ENCODE assay signal across 16 mouse cellular contexts in the genomic region with DNA sequence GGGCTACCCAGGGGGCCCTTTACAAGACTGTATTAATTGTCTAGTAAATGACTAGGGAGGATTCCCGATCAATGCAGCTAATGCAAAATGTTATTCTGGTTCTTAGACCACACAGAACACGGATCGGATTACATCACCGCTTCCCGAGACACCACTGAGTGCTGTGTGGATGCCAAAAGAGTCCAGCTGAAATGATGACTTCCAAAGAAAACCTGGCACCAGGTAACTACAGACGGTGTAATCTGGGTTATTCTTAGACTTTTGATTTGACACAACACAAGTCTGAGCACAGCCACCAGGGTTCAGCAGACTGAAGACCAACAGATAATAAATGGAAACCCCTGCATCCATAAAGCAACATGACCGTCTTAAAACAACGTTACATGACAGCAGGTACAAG.
DNase-seq lines count a peak whose midpoint lies in the region; ATAC-seq and TF ChIP-seq lines count a peak whose summit lies in the region.
"Had no signal": no experiment of that assay in that cellular context is flagged by ENCODE, and none has a peak within 500 bp of the region (broad histone marks: within the 10 kb centered on the region; RNA-seq: fewer than 3 reads in every experiment).

No protein-coding gene starts in this region.

- DNase-seq in midbrain, embryonic 11.5 days (ENCODE audit: low spot score, missing footprints) = no peak
- peak; percentile 85 to 87 for DNase-seq in cerebellum, postnatal 10 days
- peak; percentile 4 for DNase-seq in skeletal muscle tissue, adult 2 months (ENCODE audit: low read depth, low spot score)
- DNase-seq in kidney, adult 2 months = no peak
- DNase-seq in spleen, postnatal 10 days (ENCODE audit: low spot score in 2 of 2) = no peak
- no peak for DNase-seq in lung, postnatal 4 days
- DNase-seq: adrenal gland, postnatal 25 days; gastrocnemius, adult 2 months had no signal

- no peaks in the 10 kb centered on the region for H3K9me3 ChIP-seq in midbrain, embryonic 12.5 days
- no peaks in the 10 kb centered on the region for H3K9me3 ChIP-seq in midbrain, embryonic 11.5 days (ENCODE audit: control insufficient read depth, low read length)
- no peaks in the 10 kb centered on the region for H3K9me3 ChIP-seq in hindbrain, embryonic 15.5 days
- H3K9me3 ChIP-seq: embryonic facial prominence, embryonic 12.5 days; liver, embryonic 15.5 days had no signal

- H3K27me3 ChIP-seq in midbrain, embryonic 12.5 days = no peaks in the 10 kb centered on the region
- H3K27me3 ChIP-seq in midbrain, embryonic 11.5 days (ENCODE audit: control insufficient read depth, insufficient read depth, low read length) = no peaks in the 10 kb centered on the region
- H3K27me3 ChIP-seq in hindbrain, embryonic 15.5 days = no peaks in the 10 kb centered on the region
- no peaks in the 10 kb centered on the region for H3K27me3 ChIP-seq in kidney, adult 2 months (replicated peaks; ENCODE audit: control insufficient read depth, insufficient read depth, low read length)
- H3K27me3 ChIP-seq: embryonic facial prominence, embryonic 12.5 days; liver, embryonic 15.5 days; Patski had no signal

- peak; percentile 16; the same call in 1 of the 2 replicates for ATAC-seq in midbrain, embryonic 12.5 days (ENCODE audit: low FRiP score, low read depth)
- ATAC-seq in midbrain, embryonic 11.5 days (ENCODE audit: low FRiP score) = no peak
- ATAC-seq in hindbrain, embryonic 15.5 days (ENCODE audit: low FRiP score, low read depth) = peak; percentile 49; the same call in 1 of the 2 replicates
- ATAC-seq: CD4-positive, CD25-positive, alpha-beta regulatory T cell, adult 4 months; intestine, embryonic 16.5 days; Patski had no signal

- 57% methylated on average over 8 of the region's 8 CpGs for WGBS in midbrain, embryonic 12.5 days
- 60% methylated on average over 8 of the region's 8 CpGs for WGBS in midbrain, embryonic 11.5 days
- WGBS in hindbrain, embryonic 15.5 days = 44% methylated on average over 8 of the region's 8 CpGs
- WGBS in kidney, adult 2 months = 43% methylated on average over 8 of the region's 8 CpGs

- no peak for TF ChIP-seq CTCF in kidney, adult 2 months (conservative IDR thresholded peaks at IDR 0.05; ENCODE audit: insufficient read depth, insufficient read length, low read depth, low read length)

- no peak overlapping the region for H3K4me2 ChIP-seq in midbrain, embryonic 12.5 days (replicated peaks)
- H3K4me2 ChIP-seq in midbrain, embryonic 11.5 days = no peak overlapping the region
- H3K4me2 ChIP-seq in hindbrain, embryonic 15.5 days = no peak overlapping the region
- H3K4me2 ChIP-seq: embryonic facial prominence, embryonic 12.5 days; liver, embryonic 15.5 days had no signal

- no peak overlapping the region for H3K4me3 ChIP-seq in midbrain, embryonic 12.5 days
- H3K4me3 ChIP-seq in midbrain, embryonic 11.5 days (ENCODE audit: low read depth, low read length) = no peak overlapping the region
- no peak overlapping the region for H3K4me3 ChIP-seq in hindbrain, embryonic 15.5 days
- no peak overlapping the region for H3K4me3 ChIP-seq in kidney, adult 2 months (ENCODE audit: insufficient read depth, low read depth, low read length)
- H3K4me3 ChIP-seq: embryonic facial prominence, embryonic 12.5 days; gastrocnemius, adult 2 months; layer of hippocampus, adult 2 months; liver, embryonic 15.5 days had no signal

- H3K9ac ChIP-seq in midbrain, embryonic 12.5 days (replicated peaks) = no peak overlapping the region
- H3K9ac ChIP-seq in midbrain, embryonic 11.5 days (ENCODE audit: low read length) = no peak overlapping the region
- H3K9ac ChIP-seq in hindbrain, embryonic 15.5 days = no peak overlapping the region
- H3K9ac ChIP-seq: embryonic facial prominence, embryonic 12.5 days; liver, embryonic 15.5 days had no signal

- TF ChIP-seq POLR2A in kidney, adult 2 months (IDR thresholded peaks at IDR 0.05; ENCODE audit: low read depth, low read length) = no peak

- no peak overlapping the region for H3K27ac ChIP-seq in midbrain, embryonic 12.5 days (replicated peaks)
- H3K27ac ChIP-seq in midbrain, embryonic 11.5 days (ENCODE audit: low read depth, low read length) = no peak overlapping the region
- peak overlapping the region; percentile 16; the same call in 1 of the 2 replicates for H3K27ac ChIP-seq in hindbrain, embryonic 15.5 days (replicated peaks)
- H3K27ac ChIP-seq in kidney, adult 2 months (ENCODE audit: insufficient read depth, low read depth, low read length) = no peak overlapping the region
- H3K27ac ChIP-seq: embryonic facial prominence, embryonic 12.5 days; gastrocnemius, adult 2 months; layer of hippocampus, adult 2 months; liver, embryonic 15.5 days had no signal

- H3K4me1 ChIP-seq in midbrain, embryonic 12.5 days = peaks cover 5% of the 10 kb centered on the region
- no peaks in the 10 kb centered on the region for H3K4me1 ChIP-seq in midbrain, embryonic 11.5 days (ENCODE audit: control insufficient read depth, insufficient read depth, low read length)
- peaks cover 14% of the 10 kb centered on the region for H3K4me1 ChIP-seq in hindbrain, embryonic 15.5 days (replicated peaks)
- no peaks in the 10 kb centered on the region for H3K4me1 ChIP-seq in kidney, adult 2 months (ENCODE audit: control insufficient read depth, insufficient read depth, low read length)
- H3K4me1 ChIP-seq: embryonic facial prominence, embryonic 12.5 days; liver, embryonic 15.5 days had no signal

- H3K36me3 ChIP-seq in midbrain, embryonic 12.5 days = no peaks in the 10 kb centered on the region
- H3K36me3 ChIP-seq in midbrain, embryonic 11.5 days (ENCODE audit: control insufficient read depth, insufficient read depth, low read length) = no peaks in the 10 kb centered on the region
- no peaks in the 10 kb centered on the region for H3K36me3 ChIP-seq in hindbrain, embryonic 15.5 days
- H3K36me3 ChIP-seq in kidney, adult 2 months (ENCODE audit: control insufficient read depth, insufficient read depth, low read length) = no peaks in the 10 kb centered on the region
- H3K36me3 ChIP-seq: embryonic facial prominence, embryonic 12.5 days; liver, embryonic 15.5 days had no signal

Comparison
In these comparisons a context has a peak if more than half of its experiments do, and no peak if none do; other contexts are left out.
1. DNase-seq: peak in cerebellum, postnatal 10 days (2 of 2) and skeletal muscle tissue, adult 2 months (single experiment); none in midbrain, embryonic 11.5 days (single experiment), kidney, adult 2 months (single experiment), spleen, postnatal 10 days (0 of 2) and lung, postnatal 4 days (0 of 2).